Mouse (Mus musculus) lung, adult 18-20 months (tissue): ENCODE measurements around the gene Kcnq2.

Source experiments
- DNase-seq, 2 experiments: peaks; one replicate each; pipeline ENCODE4 v3.0.0; 2022; ENCODE audit warnings: mixed read lengths in 2 of 2

Kcnq2 gene

DNA sequence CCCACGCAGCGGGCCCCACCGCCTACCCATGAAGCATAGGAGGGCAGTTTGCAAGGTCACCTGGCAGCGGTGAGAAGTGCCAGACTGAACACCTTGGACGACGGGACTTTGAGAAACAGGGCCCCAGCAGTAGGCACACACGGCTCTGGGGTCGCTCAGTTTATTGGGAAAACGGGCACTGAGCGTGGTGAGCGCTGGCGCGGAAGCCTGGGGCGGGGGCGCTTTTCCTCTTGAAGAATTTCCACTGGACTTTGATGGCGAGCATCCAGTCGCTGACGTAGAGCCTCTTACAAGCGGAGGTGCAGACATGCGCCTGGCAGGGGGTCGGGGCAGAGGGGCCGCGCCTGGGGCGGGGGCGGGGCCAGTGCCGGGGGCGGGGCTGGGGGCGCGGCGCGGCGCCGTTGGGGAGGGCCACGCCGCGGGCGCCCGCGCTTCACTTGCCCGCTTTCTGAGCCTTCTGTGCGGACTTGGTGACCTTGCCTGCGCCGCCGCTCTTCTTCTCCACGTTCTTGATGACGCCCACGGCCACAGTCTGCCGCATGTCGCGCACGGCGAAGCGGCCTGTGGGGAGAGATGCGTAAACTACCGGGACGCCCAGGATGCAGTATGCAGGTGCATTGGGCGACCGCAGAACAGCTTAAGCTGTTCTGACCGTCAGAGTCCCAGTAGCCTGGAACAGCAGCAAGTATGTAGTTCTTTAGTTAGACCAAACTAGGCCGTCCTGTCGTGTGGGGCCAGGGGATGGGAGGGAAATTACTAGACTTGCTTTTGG lies 12.6 kb upstream of the Kcnq2 start:
- DNase-seq = peak; percentile 19 to 20

DNA sequence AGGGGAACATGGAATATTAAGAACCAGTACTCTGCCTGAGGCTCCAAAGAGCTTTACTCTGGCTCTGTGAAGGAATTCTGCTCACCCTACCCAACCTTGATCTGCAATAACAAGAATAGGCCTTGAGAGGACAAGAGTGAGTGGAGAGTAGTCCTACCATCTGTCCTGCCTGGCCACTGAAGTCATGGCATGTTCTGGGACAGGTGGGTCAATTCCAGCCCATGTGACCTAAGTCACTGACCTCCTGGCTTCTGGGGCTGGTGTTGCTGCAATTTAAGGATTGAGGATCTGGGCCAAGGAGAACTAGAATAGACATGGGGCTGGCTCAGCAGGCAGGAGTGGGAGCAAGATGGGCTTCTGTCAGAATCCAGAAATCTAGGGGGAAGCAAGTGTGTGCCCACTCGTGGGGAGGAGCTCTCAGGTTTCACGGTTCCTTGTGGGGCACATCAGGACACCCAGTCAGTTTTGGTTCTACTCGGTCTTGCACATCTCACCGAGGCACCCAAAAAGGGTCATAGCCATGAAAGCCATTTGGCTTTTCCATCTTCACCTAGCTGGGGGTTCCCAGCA lies 12.0 kb upstream of the Kcnq2 start:
- no peak for DNase-seq

DNA sequence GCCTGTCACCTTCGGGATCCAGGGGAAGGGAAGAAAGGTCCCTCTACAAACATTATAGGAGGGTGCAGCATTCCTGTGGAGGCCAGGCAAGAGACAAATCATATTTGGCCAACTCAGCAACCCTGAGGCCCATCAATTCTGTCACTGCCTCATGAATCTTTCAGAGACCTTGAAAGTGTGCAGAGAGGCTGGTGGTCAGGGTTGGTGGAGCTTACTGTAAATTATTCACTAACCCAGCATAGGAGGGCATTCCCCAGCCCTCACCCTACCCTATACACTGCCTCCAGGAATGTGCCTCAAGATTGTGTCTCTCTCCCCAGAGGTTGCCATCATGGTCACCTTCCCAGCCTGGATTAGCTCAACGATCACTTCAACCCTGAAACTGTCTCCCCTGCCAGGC lies 9.6 kb upstream of the Kcnq2 start:
- DNase-seq = no peak

DNA sequence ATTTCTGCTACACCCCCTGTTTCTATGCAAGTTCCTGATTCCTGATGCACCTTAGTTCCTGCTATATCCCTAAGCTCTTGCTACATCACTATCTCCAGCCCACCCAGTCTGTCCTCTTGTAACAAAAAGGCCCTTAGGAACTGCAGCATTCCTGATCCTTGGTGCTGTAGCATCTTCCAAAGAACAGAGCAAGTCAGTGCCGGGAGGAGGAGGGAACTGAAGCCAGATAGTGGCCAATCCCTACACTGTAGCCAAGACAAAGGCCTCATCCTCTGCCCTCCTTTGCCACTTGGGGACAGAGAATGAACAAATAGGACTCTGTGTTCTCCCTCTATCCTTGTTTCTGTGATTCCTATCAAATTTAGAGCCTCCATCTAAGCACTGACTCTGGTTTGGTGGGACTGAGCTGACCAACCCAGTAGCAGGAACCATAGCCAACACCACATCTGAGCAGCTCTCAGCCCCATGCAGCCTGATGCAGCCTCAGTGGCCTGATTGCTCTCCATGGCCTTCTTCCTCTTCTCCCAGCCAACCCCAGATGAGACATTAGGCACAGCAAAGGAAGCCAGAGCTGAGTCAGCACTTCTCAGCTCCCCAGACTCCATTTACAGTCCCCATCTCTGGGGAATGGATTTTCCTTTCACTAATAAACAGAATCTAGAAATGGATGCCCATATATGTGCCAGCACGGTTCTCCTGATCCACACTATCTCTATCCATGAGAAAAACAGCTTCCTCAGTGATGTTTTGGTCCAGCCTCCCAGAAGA lies 8.6 kb upstream of the Kcnq2 start:
- no peak for DNase-seq

DNA sequence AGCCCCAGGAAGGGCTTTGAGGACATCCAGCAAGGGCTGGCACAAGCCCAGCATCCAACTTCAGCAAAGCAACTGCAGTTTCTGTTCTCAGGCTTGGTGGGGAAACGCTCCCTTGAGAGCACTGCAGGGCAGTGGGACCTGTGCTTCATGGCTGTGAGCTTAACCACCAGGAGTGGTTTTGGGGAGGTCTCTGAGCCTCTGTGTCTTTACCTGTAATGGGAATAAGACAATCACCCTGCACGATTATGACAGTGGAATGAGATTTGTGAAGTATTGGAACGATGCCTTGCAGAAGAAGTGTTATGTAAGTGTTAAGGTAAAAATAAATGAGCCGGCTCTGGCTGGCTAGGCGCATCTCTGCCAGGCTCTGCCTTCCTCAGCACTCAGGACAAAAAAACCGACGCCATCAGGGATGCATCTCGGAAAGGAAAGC lies 7.6 kb upstream of the Kcnq2 start:
- no peak for DNase-seq

DNA sequence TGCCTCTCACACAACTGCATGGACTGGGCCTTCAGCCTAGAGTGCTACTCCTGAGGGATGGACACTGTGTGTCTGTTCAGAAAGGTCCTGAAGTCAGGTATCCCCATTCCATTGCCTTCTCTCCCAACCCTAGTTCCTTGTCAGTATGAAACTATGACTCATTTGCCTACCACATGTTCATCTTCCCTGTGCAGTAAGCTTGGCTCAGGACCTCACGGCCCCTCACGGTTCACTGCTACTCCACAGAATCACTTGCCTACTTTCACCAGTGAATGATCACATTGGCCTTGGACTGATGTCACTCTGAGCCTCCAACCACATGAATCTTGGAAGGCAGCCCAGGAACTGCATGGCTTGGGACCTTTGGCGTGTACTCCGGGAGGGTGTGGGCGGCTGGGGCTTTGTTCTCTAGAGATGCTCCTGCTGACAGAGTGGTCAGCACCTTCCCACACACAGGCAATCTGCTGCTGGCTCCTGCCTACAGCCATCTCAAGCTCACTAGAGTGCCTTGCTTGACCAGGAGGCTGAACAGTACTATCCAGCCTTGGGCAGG lies 4.6 kb upstream of the Kcnq2 start:
- DNase-seq = no peak

DNA sequence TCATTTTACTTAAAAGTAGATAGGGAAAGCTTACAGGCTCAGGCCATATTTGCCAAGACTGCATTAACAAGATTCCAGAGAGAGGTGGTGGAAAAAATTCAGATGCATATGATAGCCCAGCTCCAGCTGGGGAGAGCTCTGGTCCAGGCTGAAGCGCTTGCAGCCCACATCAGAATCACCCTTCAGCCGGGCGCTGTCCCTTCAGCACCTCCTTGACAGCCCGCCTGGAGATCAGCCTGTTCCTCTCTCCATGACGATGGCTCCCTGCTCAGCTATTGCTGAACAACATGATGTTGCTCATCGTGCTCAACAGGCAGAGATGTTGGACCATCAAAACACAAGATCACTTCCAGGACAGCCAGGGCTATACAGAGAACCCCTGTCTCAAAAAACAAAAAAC lies 1.8 kb upstream of the Kcnq2 start:
- no peak for DNase-seq

DNA sequence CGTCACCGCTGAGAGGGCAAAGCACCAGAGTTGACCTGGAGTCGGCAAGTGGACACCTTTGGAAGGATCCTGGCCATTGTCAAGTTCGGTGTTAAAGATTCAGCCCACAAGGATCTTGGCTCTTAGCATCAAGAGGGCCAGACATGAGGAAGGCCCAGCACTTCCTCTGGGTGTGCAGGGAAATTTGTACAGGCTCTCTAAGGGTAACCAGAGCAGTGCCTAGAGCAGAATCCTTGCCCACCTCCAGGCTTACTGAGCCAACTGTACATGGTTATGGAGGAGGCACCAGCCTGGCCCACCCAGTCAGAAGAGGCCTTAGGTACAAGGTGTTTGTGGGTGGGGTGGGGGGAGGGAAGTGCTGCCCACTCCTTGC lies 332 bp upstream of the Kcnq2 start:
- DNase-seq = no peak

DNA sequence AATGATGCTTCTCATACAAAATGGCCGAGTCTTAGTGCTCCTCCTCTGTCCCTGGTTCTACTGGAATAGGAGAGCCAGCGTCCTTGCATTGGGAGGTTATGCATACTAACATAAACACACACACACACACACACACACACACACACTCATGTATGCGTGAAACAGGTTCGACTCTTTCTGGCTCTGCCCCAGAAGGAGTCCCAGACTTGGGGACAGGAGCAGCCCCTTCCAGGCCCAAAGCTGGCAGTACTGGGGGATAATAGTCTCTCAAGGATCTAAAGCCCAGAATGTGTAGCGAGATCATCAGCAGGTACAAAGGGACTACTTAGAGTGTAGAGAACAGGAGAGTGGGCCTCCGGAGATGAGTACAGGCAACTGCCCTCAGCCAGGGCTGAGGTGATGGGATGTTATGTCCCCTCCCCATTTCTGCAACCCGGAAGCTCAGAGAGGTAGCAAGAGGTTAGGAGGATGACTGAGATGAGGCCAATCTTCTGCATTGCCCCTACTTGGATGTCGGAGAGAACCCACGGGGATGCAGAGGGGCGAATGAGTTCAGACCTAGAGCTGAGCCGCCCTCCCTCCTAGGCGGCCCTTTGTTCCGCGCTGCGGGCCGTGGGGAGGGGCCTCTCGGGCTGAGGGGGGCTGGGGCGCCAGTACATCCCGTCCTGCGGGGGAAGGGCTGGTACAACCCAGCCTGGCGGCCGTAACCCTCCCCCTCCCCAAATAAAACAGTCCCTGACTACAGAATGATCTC lies 1.1 kb downstream of the Kcnq2 start:
- no peak for DNase-seq

DNA sequence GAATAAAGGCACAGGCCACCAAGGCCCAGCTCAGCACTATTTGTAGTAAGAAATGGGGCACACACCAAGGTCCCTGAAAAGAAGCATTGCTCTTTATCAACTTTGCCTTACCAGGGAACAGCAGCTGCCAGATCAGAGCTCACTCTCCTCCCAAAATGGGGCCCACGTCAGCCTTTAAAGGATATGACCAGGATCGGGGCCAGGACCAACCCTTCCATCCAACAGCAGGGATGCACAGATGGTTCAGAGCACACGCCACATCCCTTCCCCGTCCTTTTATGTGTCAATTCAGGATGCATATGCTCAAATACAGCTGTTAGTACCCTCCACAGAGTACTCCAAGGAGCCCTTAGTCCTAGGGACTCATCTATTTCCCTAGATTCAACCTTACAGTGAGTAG lies 4.9 kb downstream of the Kcnq2 start:
- no peak for DNase-seq

DNA sequence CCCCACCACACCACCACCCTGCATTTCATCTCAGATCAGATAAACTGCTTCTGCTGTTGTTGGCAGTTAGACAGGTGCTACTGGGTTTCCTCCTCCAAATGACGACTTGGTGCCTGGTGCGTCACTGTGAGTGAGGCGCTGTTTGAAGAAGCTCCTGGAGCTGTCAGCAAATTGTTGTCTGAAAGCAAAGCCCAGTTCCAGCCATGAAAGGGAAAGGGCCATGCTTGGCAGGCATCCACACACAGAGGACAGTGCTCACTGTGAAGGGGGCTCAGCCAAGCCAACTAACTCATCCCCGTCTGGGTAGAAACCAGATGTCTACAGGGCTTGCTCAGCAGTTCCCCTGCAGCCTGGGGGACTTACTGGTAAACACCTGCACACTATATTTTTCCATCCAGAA lies 6.1 kb downstream of the Kcnq2 start:
- no peak for DNase-seq

DNA sequence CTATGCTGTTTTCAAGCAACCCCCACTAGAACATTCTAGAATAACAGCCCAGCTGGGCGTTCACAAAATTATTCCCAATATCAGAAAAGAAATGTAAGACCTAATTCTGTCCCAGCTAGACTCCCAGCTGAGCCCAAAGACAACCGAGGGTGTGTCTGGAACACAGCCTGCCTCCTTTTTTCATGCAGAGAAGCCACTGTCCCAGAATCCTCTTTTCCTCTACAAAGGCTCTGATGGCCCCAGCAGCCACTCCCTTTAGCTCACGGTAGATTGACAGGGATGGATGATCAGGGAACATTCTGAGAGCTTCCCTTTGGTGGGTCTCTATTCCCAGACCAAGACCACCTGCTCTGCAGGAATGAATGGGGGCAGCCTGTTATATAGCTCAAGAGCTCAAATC lies 7.3 kb downstream of the Kcnq2 start:
- DNase-seq = no peak

DNA sequence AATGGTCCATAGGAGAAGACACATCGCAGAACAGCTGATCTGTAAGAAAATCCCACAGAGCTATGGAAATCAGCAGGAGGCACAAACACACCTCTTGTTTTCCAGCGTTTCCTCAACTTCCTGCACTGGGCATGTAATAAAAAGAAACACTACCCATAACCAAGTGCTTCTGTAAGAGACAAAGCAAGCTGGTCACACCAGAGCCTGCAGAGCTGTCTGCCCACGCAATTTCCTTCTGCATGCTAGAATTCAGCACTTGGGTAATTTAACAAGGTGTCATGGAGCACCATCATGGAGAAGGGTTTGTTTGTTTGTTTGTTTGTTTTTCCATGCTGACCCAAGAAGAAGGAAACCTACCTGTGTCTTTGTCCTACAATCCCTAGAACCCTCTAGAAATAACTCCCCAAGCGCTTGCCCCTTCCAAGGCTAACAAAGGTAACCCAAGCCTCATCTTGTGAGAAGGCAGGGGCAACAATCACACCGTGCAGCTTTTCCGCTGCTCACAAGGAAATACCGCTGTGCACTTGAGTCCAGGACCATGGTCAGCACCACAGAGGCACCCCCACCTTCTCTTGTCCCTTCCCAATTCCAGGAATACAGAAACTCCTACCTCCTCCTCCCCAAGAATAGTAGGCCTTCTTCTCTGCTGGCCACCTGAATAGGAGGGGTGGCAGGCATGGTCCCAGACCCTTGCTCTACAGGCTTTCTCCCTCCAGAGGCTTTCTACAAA lies 9.2 kb downstream of the Kcnq2 start:
- DNase-seq = no peak

DNA sequence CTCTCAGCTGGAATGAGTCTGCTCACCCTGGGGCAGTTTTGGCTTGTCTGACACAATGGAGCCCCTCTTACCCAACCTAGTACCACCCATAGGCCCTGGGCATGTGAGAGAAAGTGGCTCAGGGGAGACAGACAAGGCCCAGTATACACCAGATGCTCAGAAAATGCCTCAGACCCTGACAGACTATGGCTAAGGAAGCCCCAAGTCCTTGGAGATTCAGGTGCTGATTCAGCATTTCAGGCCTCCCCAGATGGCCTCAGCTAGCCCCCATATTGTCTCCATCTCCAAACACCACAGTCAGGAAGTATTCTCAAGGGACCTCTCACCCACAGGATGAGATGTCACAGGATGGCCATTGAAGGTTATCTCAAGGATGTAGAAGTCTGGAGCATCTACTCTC lies 12.5 kb downstream of the Kcnq2 start:
- no peak for DNase-seq

DNA sequence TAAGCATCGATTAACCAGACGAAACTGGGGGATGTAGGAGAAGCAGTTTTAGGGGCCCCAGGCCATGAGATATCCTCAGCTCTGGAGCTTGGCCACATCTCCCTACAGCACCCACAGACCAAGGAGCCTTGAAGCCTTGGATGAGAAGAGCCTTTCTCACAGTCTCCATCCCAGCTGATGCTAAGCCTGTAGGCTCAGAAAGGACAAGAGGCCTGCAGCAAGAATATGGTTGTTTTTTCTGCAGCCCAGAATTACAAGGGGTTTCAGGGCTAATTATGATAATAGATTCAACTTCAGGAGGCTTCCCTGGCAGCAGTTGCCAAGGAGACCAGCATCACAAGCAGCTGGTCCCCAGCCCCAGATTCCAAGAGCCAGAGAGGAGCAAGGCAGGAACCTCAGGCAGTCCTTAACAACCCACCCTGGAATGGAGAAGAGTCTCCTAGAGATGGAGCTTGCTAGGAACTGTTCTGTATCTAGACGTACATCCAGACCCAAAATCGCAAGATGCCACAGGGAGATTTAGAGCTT lies 14.1 kb downstream of the Kcnq2 start:
- DNase-seq = no peak

DNA sequence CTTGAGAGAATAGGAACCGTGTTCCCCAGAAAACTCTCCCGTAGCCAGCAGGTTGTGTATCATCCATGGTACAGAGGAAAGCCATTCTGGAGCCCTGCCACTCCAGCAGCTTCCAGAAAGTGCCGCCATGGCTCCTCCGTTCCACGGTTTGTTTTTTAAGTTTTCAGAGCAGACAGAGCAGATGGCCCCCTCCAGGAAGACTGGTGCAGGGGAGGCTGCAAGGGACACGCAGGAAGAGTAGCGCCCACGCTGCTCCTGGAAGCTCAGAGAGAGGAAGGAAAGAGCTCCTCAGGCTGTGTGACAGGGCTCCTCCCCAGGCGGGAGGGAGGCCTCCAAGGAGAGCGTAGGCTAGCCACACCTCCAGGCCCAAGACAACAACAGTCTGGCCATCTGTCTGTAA lies 15.1 kb downstream of the Kcnq2 start:
- DNase-seq = no peak

DNA sequence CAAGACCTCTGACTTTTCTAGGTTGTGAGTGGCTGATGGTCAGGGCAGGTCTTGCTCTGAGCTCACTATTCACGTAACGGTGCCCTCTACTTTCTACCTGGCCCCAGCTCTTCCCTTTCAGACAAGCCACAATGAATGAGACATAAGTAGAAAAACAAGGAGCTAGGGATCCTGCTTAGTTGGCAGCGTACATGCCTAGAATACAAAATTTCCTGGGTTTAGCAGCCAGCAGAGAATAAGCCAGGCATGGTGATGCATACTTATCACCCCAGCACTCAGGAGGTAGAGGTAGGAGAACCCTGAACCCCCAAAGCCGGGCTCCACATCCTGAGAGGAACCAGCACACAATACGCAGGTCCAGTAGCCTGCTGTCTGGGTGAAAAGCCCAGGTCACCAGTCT lies 18.7 kb downstream of the Kcnq2 start:
- no peak for DNase-seq

DNA sequence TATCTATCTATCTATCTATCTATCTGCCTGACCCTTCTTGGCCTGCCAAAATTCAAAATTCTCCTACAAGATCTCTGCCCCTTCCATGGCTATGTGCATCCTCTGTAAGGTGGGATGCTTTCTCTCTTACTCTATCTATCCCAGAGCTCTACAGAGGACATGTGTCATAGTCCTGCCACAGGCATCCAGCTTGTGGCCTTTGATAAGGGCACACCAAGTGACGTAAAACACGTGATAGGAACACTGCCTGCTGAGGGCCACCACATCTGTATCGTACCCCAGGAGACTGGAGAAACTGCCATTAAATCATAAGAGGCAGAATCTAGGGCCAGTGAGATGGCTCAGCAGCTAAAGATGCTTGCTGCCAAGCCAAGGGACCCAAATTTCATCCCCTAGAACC lies 19.7 kb downstream of the Kcnq2 start:
- DNase-seq = no peak

DNA sequence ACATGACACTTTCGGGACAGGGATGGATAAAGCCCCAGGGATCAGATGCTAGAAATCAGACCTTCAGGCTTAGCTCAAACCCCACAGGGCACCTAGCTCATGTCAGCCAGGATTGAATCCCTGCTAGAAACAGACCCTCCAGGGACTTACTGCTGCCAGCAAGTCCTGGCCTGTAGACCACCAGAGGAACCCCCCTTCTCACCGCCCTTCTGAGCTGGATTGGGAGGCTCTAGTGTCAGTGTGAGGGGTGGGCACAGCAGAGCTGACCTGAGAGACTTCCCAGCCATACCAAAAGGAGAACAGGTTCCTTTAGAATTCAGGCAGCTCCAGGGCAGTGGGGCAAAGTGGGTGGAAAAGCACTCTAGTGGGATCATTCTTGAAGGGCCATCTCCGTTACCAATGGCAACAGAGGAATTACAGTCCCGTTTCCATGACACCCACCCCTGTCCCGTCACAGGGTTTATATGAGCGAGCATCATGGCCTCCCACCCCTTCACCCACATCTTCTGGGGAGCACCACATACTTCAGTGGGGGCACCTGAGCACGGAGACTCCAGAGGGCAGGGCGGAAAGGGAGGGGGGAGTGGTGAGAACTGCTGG lies 21.2 kb downstream of the Kcnq2 start:
- no peak for DNase-seq

DNA sequence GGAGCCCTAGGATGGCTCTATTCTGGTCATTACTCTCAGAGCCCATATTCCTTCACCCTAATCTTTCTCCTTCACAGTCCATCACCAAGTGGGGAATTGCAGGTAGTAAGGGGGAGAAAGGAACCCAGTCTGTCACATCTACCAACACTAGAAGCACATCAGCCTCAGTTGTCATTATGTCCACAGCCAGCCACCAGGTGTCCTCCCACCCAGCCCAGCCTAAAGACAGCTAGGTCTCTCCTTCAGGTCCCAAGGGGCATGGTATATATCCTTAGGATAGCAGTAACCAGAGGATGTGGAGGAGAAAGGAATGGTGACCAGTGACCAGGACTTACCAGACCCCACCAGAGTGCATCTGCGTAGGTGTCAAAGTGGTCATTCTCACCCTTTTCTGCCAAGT lies 23.4 kb downstream of the Kcnq2 start:
- no peak for DNase-seq

DNA sequence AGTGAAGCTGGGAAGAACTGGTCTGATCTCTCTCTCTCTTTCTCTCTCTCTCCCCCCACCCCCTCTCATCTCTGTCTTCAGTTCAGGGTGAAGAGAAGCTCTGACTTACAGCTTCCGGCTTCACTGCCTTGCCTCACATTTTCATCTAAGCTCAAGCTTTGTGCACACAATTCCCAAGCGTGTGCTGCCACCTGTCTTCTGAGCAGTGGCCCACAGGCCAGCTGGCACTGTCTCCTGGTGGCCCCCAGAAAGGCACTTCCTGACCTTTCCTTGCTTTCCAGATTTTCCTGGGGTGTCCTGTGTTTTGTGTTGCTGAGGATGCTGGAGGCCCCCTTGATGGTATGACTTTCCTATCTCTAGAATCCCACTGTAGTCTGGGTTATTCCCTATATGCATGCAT lies 31.0 kb downstream of the Kcnq2 start:
- no peak for DNase-seq

DNA sequence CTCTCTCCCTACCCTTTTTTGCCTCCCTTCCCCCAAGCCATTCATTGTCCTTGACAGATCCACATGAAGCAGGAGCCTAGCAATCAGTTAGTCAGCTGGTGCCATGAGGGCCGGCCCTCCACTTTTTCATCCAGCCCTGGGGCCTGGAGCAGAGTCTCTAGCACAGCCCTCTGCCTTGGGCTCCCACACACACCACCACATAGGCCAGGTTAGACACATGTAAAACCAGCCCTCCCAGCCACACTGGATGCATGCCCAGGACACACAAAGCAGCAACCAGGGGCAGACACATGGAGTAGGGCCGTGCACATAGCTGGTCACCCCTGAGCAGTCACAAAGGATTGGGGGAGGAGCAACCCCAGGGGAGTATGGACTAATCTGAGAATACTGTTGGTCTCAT lies 32.9 kb downstream of the Kcnq2 start:
- DNase-seq = no peak
